Mouse (Mus musculus) heart, adult 2 months (tissue): ENCODE data around the gene Gpr155.

Experiments
- EP300 ChIP-seq: fragments of 200-500 bp; IDR thresholded peaks from 2 replicates; pipeline ENCODE4 v1.6.1; 2011; ENCODE audit warnings: low read depth, low read length, control low read depth; ENCODE audit not compliant: insufficient read depth
- POLR2A ChIP-seq: fragments of 200-500 bp; IDR thresholded peaks from 2 replicates; pipeline ENCODE4 v1.6.1; 2011; ENCODE audit warnings: mild to moderate bottlenecking, low read depth, low read length, control low read depth; ENCODE audit not compliant: insufficient read depth

DNA sequence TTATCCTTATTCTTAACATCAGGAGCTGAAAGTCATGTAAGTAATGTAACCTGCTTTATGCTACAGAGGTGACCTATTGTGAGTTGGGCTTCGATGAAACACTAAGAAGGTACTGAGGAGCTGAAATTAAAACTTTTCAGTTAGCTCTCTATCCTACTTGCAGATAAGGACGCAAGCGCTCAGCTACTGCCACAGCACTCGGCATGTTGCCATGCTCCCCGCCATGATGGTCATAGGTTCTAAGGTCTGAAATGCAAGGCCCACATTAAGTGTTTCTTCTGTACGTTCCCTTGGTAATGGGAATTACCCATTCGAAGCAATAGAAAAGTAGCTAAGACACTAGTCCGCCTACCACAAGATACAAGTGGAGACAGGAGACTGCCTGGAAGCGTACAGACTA is 83.7 kb downstream of the Gpr155 start:
- TF ChIP-seq EP300 (no peak), POLR2A (no peak)
